ENCODE assay signal across 15 mouse cellular contexts in the genomic region with DNA sequence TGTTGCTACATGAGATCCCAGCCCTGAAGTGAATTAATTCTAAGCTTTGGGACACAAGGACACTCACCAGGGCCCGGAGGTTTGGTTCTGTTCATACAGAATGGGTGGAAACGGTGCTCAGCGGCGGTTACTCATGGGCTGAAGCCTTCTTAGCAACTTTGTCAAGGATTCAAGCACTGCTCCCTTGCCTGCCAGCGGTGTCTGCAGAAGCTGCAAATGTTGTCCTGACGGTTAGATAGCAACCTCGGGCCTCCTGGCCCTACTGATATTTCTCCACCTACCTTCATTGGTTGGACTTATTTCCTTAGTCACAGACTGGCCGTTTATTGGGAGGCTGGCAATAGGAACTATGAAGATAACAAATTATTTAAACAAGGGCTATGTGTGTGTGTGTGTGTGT. TPM values are rescaled to one million over a fixed set of nuclear protein-coding genes. Genes with fewer than 3 reads are reported as not detected.
DNase-seq lines count a peak whose midpoint lies in the region; ATAC-seq and TF ChIP-seq lines count a peak whose summit lies in the region.
"Had no signal": no experiment of that assay in that cellular context is flagged by ENCODE, and none has a peak within 500 bp of the region (broad histone marks: within the 10 kb centered on the region; RNA-seq: fewer than 3 reads in every experiment).

No protein-coding gene starts in this region.

- no peak for TF ChIP-seq POLR2A in lung, adult 2 months (IDR thresholded peaks at IDR 0.05; ENCODE audit: borderline replicate concordance, extremely low read depth, low read depth, low read length)

- H3K4me3 ChIP-seq in lung, embryonic 14.5 days (ENCODE audit: low read depth, low read length): no peak overlapping the region; the same call in 1 of the 2 replicates
- no peak overlapping the region for H3K4me3 ChIP-seq in lung, adult 2 months (replicated peaks; ENCODE audit: extremely low read depth, low read depth, low read length)
- peak overlapping the region; percentile 76 for H3K4me3 ChIP-seq in erythroblast, embryonic 14.5 days (replicated peaks)

- H3K27me3 ChIP-seq in lung, embryonic 14.5 days (ENCODE audit: insufficient read depth, low read length): no peaks in the 10 kb centered on the region
- no peaks in the 10 kb centered on the region for H3K27me3 ChIP-seq in erythroblast, embryonic 14.5 days (ENCODE audit: control insufficient read depth)

- TF ChIP-seq CTCF in lung, embryonic 14.5 days (IDR thresholded peaks at IDR 0.05; ENCODE audit: low read depth): no peak
- no peak for TF ChIP-seq CTCF in lung, adult 2 months (IDR thresholded peaks at IDR 0.05; ENCODE audit: insufficient read depth, low read length)

- ATAC-seq in lung, embryonic 14.5 days (ENCODE audit: insufficient read depth): no peak
- ATAC-seq in megakaryocyte progenitor cell, adult 5-6 weeks (replicated peaks; ENCODE audit: poor library complexity): peak; percentile 55
- ATAC-seq: CD4-positive, CD25-positive, alpha-beta regulatory T cell, adult 4 months had no signal

- no peaks in the 10 kb centered on the region for H3K36me3 ChIP-seq in lung, embryonic 14.5 days (ENCODE audit: insufficient read depth)
- H3K36me3 ChIP-seq in erythroblast, embryonic 14.5 days (ENCODE audit: control insufficient read depth): peaks cover 37% of the 10 kb centered on the region

- 59% methylated on average over 8 of the region's 8 CpGs for WGBS in lung, embryonic 14.5 days
- 61% methylated on average over 8 of the region's 8 CpGs for WGBS in lung, adult 2 months

- H3K4me2 ChIP-seq in lung, embryonic 14.5 days: no peak overlapping the region
- H3K4me2 ChIP-seq: hindbrain, embryonic 14.5 days had no signal

- no peak overlapping the region for H3K9ac ChIP-seq in lung, embryonic 14.5 days
- H3K9ac ChIP-seq: hindbrain, embryonic 14.5 days had no signal

- no peaks in the 10 kb centered on the region for H3K9me3 ChIP-seq in lung, embryonic 14.5 days (ENCODE audit: low read depth, low read length)
- no peaks in the 10 kb centered on the region for H3K9me3 ChIP-seq in erythroblast, embryonic 14.5 days (ENCODE audit: control insufficient read depth, low read length)

- DNase-seq in lung, embryonic 14.5 days: no peak
- no peak for DNase-seq in lung, adult 2 months
- DNase-seq in MEL-GATA-1-ER (ENCODE audit: extremely low read depth, low read depth): peak; percentile 96
- no peak for DNase-seq in left cerebral cortex, adult 18-20 months (ENCODE audit: low spot score in 2 of 2)
- DNase-seq in cerebellum, adult 8-10 months: no peak
- DNase-seq: cerebellum, adult 11-12 months; kidney, adult 11 months; kidney, postnatal 25 days; left cerebral cortex, postnatal 4 days; midbrain, embryonic 14.5 days; right cerebral cortex, postnatal 4 days had no signal

- peaks cover 43% of the 10 kb centered on the region for H3K4me1 ChIP-seq in lung, embryonic 14.5 days (ENCODE audit: insufficient read depth)
- peaks cover 17% of the 10 kb centered on the region for H3K4me1 ChIP-seq in lung, adult 2 months (ENCODE audit: control insufficient read depth, insufficient read depth, low read length)
- peaks cover 89% of the 10 kb centered on the region for H3K4me1 ChIP-seq in erythroblast, embryonic 14.5 days (ENCODE audit: control insufficient read depth)

- H3K27ac ChIP-seq in lung, embryonic 14.5 days (ENCODE audit: low read depth): peak overlapping the region; percentile 39
- H3K27ac ChIP-seq: hindbrain, embryonic 14.5 days had no signal

RNA-seq across cellular contexts. Expression of a gene that starts 3.6 kb away (rescaled TPM):
- 4.9 and 6.0 TPM in 2 replicates for polyA plus RNA-seq in lung, embryonic 14.5 days (2014; fragmentation: Nextera tagmentation; extraction: Ambion mirVana)
- 13.7 and 19.8 TPM in 2 replicates for polyA plus RNA-seq in lung, adult 2 months (2012; rRNA removed)
- 1.2 and 1.5 TPM in 2 replicates for polyA plus RNA-seq in erythroblast, embryonic 14.5 days (2012)
- total RNA-seq in megakaryocyte progenitor cell, adult 5-6 weeks (2015): 23.6 and 30.2 TPM in 2 replicates
- total RNA-seq in megakaryocyte progenitor cell, adult 5-6 weeks (2017): 30.4 and 31.2 TPM in 2 replicates
- 1 to 10 TPM; 2.8 to 3.0 TPM for total RNA-seq in left cerebral cortex, adult 18-20 months (2021)
